Mouse (Mus musculus) cerebellum, adult 18-20 months (tissue): ENCODE measurements at regions not wholly inside any gene's neighbourhood (a gene's known extent, or its start where the extent isn't known, plus 50 kb on each side); places are given as distances from the start of the nearest gene placed in this dataset.
A peak's percentile ranks its signal among the peaks of the same experiment; 100 is the strongest.

Experiments
- DNase-seq, 2 experiments: peaks; one replicate each; pipeline ENCODE4 v3.0.0; 2021

DNA sequence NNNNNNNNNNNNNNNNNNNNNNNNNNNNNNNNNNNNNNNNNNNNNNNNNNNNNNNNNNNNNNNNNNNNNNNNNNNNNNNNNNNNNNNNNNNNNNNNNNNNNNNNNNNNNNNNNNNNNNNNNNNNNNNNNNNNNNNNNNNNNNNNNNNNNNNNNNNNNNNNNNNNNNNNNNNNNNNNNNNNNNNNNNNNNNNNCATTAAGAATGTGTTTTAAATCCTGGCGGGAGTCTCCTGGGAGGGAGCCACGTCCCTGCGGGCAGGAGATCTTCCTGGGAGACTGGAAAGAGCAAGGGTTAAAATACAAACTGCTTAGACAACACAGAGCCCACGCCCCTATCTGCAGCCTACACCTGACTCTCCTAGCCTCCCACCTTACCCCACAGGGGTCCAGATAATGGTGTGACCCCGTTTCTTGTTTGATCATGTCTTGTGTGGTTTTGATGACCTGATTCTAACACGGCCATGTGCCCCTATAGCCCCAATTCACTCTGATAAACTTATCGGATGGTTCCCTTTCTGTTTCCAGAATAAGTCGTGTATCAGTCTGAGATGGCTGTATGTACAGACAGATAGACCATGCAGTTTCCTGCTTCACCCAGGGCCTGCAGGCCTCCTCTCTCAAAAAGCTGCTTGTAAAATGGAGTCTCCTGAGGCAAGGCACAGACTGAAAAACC, 160.8 kb downstream of the Rpl14 start:
- no peak for DNase-seq

DNA sequence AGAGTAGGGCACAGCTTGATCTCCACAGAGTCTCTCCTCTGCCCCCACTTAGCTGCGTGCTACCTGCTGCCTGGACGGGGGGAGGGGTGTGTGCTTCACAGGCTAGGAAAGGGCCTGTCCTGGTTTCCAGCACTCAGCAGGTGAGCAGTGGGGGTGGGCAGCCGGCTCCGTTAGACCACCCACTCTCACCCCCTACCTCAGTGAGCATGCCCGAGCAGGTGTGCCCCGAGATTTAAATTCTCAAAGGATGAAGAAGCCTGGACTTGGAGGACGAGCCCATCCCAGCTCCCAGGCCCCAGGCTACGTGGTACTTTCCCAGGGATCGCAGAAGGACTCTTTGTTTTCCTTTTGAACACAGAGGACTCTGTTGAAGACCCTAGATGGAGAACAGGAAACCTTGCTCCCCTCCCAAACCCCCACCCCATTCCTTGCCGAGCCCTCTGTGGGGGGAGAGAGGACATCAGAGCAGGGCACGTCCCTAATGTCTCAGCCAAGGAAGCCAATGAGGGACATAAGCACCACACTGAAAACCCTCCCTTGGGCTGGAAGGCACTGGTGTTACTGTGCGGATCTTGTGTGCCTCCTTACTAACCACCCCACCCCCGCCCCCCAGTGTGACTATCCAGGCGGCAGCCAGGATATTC, 161.5 kb downstream of the Rpl14 start:
- no peak for DNase-seq

- peak; percentile 32 to 33 for DNase-seq
Observed at GRCm38 (mm10) chr9:120733681-120734465, 162.6 kb downstream of the Rpl14 start.

- no peak for DNase-seq
Observed at GRCm38 (mm10) chr9:120735217-120735616, 164.0 kb downstream of the Rpl14 start.

GRCm38 (mm10) chr9:120737956-120738355, 166.7 kb downstream of the Rpl14 start:
- DNase-seq = no peak

DNA sequence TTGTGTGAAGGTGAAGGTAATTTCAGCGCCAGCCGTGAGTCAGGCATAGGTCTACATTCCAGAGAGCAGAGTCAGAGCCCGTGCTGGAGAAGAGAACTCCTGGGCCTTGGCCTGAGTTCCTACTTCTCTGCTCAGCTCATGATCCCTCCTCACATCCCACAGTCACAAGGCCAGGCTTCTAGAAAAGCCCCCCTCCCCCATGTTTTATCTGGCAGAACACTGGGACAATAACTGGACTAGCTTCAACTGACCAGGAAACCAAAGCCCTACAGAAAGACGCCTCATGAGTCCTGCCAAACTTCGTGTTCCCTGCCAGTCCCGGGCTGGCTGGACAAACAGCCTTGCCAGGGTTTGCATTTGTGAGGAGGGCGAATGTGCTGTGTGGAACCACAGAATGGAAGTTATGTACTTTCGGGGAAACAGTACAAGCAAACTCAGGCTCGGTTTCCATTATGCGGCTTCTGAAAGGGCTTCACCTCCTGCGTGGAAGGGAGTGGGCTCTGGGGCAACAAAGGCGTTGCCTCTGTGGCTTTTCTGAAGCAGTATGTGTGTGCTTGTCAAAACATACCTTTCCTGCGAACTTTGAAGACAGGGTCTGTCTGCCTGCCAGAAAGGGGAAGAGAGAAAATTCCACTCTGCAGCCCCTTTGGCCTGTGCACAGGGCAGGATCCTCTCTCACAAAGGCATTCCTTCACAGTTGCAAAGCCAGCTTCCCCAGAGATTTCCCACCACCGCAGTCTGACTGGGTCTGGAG, 168.1 kb downstream of the Rpl14 start:
- no peak for DNase-seq

GRCm38 (mm10) chr9:120739953-120740524, 168.8 kb downstream of the Rpl14 start:
- DNase-seq = no peak

- no peak for DNase-seq
Observed at GRCm38 (mm10) chr9:120741521-120741920, 170.3 kb downstream of the Rpl14 start.

DNA sequence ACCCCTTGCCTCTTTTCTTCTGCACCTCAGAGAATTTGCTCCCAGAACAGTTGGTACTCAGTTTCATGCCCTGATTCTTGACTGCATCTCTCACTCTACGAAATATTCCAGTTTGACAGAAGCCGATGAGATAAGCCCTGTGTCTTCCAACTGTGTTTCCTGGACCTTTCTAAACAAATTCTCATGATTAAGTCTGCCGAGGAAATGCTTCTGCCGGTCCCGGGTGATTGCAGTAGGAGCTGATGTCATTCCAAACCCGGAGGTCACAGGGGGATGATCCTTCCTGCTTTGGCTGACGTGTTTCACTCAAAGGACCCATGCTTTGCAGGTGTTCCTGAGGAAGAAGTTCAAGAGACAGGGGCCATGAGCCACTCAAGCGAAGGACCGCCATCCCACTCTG, 172.2 kb downstream of the Rpl14 start:
- no peak for DNase-seq

DNA sequence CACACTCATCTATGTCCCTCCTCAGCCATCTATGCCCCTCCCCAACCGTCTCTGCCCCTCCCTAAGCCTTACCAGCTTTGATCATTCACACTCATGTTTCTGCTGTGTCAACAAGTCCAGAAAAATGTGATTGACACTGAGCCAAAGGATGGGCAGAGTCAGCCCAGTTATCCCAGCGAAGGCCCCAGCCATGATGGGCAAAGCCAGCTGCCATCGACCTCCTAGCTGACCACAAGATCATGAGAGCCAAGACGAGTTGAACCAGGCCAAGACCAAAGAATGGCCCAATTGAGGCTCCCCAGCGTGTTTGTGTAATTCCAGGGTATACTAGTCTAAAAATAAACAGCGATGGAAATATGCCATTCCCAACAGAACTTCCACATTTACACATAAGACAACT, 174.4 kb downstream of the Rpl14 start:
- no peak for DNase-seq

- DNase-seq = no peak
Observed at GRCm38 (mm10) chr9:120750820-120751219, 178.2 kb upstream of the Ctnnb1 start.

DNA sequence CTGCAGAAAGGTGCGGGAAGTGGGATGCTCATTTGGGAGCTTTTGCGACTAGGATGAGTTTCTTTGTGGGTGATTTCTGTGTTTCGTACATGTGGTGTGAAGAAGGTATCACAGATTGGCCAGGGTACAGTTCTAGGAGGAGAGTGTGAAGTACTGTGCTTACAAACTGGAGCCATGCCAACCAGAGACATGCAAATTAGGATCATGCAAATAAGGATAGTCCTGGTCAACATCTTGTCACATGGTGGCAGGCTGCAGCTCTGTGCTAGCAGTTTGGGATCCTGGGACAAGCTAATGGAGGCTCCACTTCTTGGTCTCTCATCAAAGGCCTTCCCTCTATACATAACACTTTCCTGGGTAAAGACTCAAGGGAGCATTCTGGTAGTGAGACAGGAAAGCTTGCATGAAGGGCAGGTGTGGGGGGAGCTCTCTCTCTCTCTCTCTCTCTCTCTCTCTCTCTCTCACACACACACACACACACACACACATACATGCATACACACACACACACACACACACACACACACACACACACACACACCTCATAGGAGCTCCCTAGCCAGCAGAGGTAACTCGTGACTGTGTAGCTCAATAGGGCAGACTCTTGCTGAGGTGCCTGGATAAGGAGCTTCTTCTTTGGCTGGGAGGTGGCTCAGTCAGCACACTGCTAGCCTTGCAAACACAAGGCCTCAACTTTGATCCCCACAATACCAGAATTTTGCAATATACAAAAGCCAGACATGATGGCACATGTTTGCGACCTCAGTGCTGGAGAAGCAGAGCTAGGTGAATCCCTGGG, 177.1 kb upstream of the Ctnnb1 start:
- no peak for DNase-seq

DNA sequence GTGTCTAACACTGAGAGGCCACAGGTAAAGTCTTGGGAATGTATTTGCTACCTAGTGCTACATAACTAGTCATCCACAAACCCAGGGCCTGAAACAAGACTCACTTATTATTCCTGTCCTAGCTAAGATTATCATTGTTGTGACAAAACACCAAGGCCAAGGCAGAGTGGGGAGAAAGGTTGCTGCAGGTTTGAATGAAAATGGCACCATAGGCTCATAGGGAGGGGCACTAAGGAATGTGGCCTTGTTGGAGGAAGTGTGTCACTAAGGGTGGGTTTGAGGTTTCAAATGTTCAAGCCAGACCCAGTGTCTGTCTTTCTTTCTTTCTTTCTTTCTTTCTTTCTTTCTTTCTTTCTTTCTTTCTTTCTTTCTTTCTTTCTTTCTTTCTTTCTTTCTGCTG, 174.9 kb upstream of the Ctnnb1 start:
- no peak for DNase-seq

GRCm38 (mm10) chr9:120755486-120755885, 173.5 kb upstream of the Ctnnb1 start:
- DNase-seq = no peak

DNA sequence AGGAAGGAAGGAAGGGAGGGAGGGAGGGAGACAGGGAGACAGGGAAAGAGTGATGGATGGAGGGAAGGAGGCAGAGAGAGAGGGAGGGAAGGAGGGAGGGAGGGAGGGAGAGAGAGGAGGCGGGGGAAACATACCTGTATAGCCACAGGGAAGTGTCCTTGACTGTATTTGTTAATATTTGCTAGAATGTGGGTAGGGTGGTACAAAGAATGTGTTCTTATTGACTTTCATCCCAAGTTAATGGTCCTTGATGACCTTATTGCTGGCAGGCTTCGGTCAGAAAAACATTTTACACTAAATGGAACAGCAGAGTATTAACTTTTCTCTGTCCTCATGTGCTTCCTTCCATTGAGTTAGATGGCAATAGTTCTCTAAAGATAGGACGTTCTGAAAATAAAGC, 171.0 kb upstream of the Ctnnb1 start:
- no peak for DNase-seq

GRCm38 (mm10) chr9:120758632-120759031, 170.4 kb upstream of the Ctnnb1 start:
- DNase-seq = no peak

DNA sequence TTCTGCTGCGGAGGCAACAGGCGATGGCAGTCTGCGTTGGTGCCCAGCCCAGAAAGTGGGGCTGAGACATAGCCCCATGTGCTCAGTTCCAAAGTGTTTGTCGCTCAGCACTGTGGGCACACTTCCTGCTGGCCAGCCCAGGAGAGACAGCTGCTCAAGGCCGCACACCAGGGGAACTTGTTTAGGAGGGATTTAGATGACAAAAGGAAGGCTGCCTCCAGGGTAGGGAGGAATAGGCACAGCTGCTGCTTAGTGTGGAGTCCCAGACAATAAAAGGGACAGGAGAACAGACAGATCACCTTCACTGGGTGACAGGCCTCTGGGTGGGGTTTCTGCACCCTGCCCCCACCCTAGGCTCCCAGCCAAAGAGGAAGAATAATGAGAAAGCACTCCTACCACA, 169.2 kb upstream of the Ctnnb1 start:
- no peak for DNase-seq

- DNase-seq = no peak
Observed at GRCm38 (mm10) chr9:120763802-120764201, 165.2 kb upstream of the Ctnnb1 start.

DNA sequence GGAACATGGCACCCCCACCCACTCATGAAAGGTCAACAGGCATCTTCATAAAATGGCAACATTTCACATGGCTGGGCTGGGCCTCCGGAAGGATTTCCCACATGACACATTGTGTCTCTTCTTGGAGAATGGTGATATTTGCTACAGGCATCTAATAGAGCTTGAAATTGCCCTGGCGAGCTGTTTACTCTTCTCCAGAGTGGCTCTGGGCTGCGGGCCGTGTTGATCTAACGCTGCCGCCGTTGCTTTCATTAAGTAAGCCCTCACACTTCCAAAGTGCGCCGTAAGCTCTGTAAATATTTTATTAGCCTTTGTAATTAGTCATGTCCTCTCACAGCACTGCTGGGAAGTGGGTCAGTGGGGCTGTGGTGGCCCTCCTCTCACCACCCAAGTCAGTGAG, 164.4 kb upstream of the Ctnnb1 start:
- no peak for DNase-seq

- no peak for DNase-seq
Observed at GRCm38 (mm10) chr9:120765292-120765691, 163.7 kb upstream of the Ctnnb1 start.

GRCm38 (mm10) chr9:120766881-120767280, 162.1 kb upstream of the Ctnnb1 start:
- no peak for DNase-seq

GRCm38 (mm10) chr9:120767396-120767795, 161.6 kb upstream of the Ctnnb1 start:
- no peak for DNase-seq
